Mouse (Mus musculus): Measurements from ENCODE around the gene Fstl4. TPM values are rescaled to one million over a fixed set of nuclear protein-coding genes. Genes with fewer than 3 reads are reported as not detected.

The Fstl4 gene
- polyA plus RNA-seq, 1 experiment from 2014 or later = 0.49 TPM

- no peak for ATAC-seq (ENCODE audit: insufficient number of reproducible peaks, low FRiP score, low TSS enrichment, low read depth)
- Histone ChIP-seq H3K36me3 (ENCODE audit: control insufficient read depth, insufficient read depth, low read length) (no peaks in the 10 kb centered on the region), H3K4me3 (ENCODE audit: low read depth, low read length) (no peak overlapping the region), H3K27me3 (ENCODE audit: control insufficient read depth, insufficient read depth, low read length) (no peaks in the 10 kb centered on the region), H3K4me2 (ENCODE audit: low read depth, severe bottlenecking) (no peak overlapping the region), H3K27ac (replicated peaks; ENCODE audit: low read depth, low read length) (no peak overlapping the region), H3K4me1 (ENCODE audit: control insufficient read depth, insufficient read depth, low read length) (0 out of 2 replicates have a peak, but pooled peaks cover 3% of the 10 kb centered on the region), H3K9me3 (ENCODE audit: control insufficient read depth, low read length) (no peaks in the 10 kb centered on the region), H3K9ac (ENCODE audit: low read length) (no peak overlapping the region)
- no peak for DNase-seq (ENCODE audit: low spot score)
- WGBS = 62% methylated on average over 6 of the region's 6 CpGs
These were observed 178.5 kb downstream of the Fstl4 start for GRCm38 (mm10) chr11:52942967-52943366.

- ATAC-seq (ENCODE audit: insufficient number of reproducible peaks, low FRiP score, low TSS enrichment, low read depth) (no peak), DNase-seq (ENCODE audit: low spot score) (no peak)
- Histone ChIP-seq H3K36me3 (ENCODE audit: control insufficient read depth, insufficient read depth, low read length) (no peaks in the 10 kb centered on the region), H3K9ac (ENCODE audit: low read length) (no peak overlapping the region), H3K4me3 (ENCODE audit: low read depth, low read length) (no peak overlapping the region), H3K9me3 (ENCODE audit: control insufficient read depth, low read length) (no peaks in the 10 kb centered on the region), H3K27ac (replicated peaks; ENCODE audit: low read depth, low read length) (no peak overlapping the region), H3K27me3 (ENCODE audit: control insufficient read depth, insufficient read depth, low read length) (no peaks in the 10 kb centered on the region), H3K4me1 (ENCODE audit: control insufficient read depth, insufficient read depth, low read length) (no peaks in the 10 kb centered on the region), H3K4me2 (ENCODE audit: low read depth, severe bottlenecking) (no peak overlapping the region)
- WGBS = 92% methylated on average over 3 of the region's 3 CpGs
These were observed 190.6 kb downstream of the Fstl4 start for GRCm38 (mm10) chr11:52954995-52955394.

GRCm38 (mm10) chr11:52968809-52969208 is 204.4 kb downstream of the Fstl4 start:
- Histone ChIP-seq H3K4me3 (ENCODE audit: low read depth, low read length) (no peak overlapping the region), H3K4me2 (ENCODE audit: low read depth, severe bottlenecking) (no peak overlapping the region), H3K4me1 (ENCODE audit: control insufficient read depth, insufficient read depth, low read length) (no peaks in the 10 kb centered on the region), H3K9me3 (ENCODE audit: control insufficient read depth, low read length) (no peaks in the 10 kb centered on the region), H3K27me3 (ENCODE audit: control insufficient read depth, insufficient read depth, low read length) (no peaks in the 10 kb centered on the region), H3K36me3 (ENCODE audit: control insufficient read depth, insufficient read depth, low read length) (no peaks in the 10 kb centered on the region), H3K27ac (replicated peaks; ENCODE audit: low read depth, low read length) (no peak overlapping the region), H3K9ac (ENCODE audit: low read length) (no peak overlapping the region)
- DNase-seq (ENCODE audit: low spot score) (no peak), ATAC-seq (ENCODE audit: insufficient number of reproducible peaks, low FRiP score, low TSS enrichment, low read depth) (no peak)
- 59% methylated on average over 9 of the region's 9 CpGs for WGBS

- Histone ChIP-seq H3K9me3 (ENCODE audit: control insufficient read depth, low read length) (no peaks in the 10 kb centered on the region), H3K36me3 (ENCODE audit: control insufficient read depth, insufficient read depth, low read length) (no peaks in the 10 kb centered on the region), H3K27ac (replicated peaks; ENCODE audit: low read depth, low read length) (no peak overlapping the region), H3K4me3 (ENCODE audit: low read depth, low read length) (no peak overlapping the region), H3K4me2 (ENCODE audit: low read depth, severe bottlenecking) (no peak overlapping the region), H3K4me1 (ENCODE audit: control insufficient read depth, insufficient read depth, low read length) (no peaks in the 10 kb centered on the region), H3K27me3 (ENCODE audit: control insufficient read depth, insufficient read depth, low read length) (no peaks in the 10 kb centered on the region), H3K9ac (ENCODE audit: low read length) (no peak overlapping the region)
- DNase-seq (ENCODE audit: low spot score) = no peak
- 81% methylated on average over 6 of the region's 6 CpGs for WGBS
- no peak for ATAC-seq (ENCODE audit: insufficient number of reproducible peaks, low FRiP score, low TSS enrichment, low read depth)
These were observed 206.0 kb downstream of the Fstl4 start for GRCm38 (mm10) chr11:52970396-52970795.

GRCm38 (mm10) chr11:52986986-52987385 is 222.6 kb downstream of the Fstl4 start:
- DNase-seq (ENCODE audit: low spot score) (no peak), ATAC-seq (ENCODE audit: insufficient number of reproducible peaks, low FRiP score, low TSS enrichment, low read depth) (no peak)
- Histone ChIP-seq H3K9me3 (ENCODE audit: control insufficient read depth, low read length) (no peaks in the 10 kb centered on the region), H3K9ac (ENCODE audit: low read length) (no peak overlapping the region), H3K4me2 (ENCODE audit: low read depth, severe bottlenecking) (no peak overlapping the region), H3K27me3 (ENCODE audit: control insufficient read depth, insufficient read depth, low read length) (no peaks in the 10 kb centered on the region), H3K4me3 (ENCODE audit: low read depth, low read length) (no peak overlapping the region), H3K36me3 (ENCODE audit: control insufficient read depth, insufficient read depth, low read length) (no peaks in the 10 kb centered on the region), H3K27ac (replicated peaks; ENCODE audit: low read depth, low read length) (no peak overlapping the region), H3K4me1 (ENCODE audit: control insufficient read depth, insufficient read depth, low read length) (no peaks in the 10 kb centered on the region)
- 86% methylated on average over 8 of the region's 8 CpGs for WGBS

GRCm38 (mm10) chr11:52994688-52995087 is 230.3 kb downstream of the Fstl4 start:
- WGBS = 92% methylated on average over 5 of the region's 5 CpGs
- ATAC-seq (ENCODE audit: insufficient number of reproducible peaks, low FRiP score, low TSS enrichment, low read depth) (no peak), DNase-seq (ENCODE audit: low spot score) (no peak)
- Histone ChIP-seq H3K9me3 (ENCODE audit: control insufficient read depth, low read length) (no peaks in the 10 kb centered on the region; the same call in 1 of the 2 replicates), H3K9ac (ENCODE audit: low read length) (no peak overlapping the region), H3K4me3 (ENCODE audit: low read depth, low read length) (no peak overlapping the region), H3K4me2 (ENCODE audit: low read depth, severe bottlenecking) (no peak overlapping the region), H3K4me1 (ENCODE audit: control insufficient read depth, insufficient read depth, low read length) (peaks cover 3% of the 10 kb centered on the region; the same call in 1 of the 2 replicates), H3K36me3 (ENCODE audit: control insufficient read depth, insufficient read depth, low read length) (no peaks in the 10 kb centered on the region), H3K27ac (replicated peaks; ENCODE audit: low read depth, low read length) (no peak overlapping the region), H3K27me3 (ENCODE audit: control insufficient read depth, insufficient read depth, low read length) (no peaks in the 10 kb centered on the region)

- Histone ChIP-seq H3K4me3 (ENCODE audit: low read depth, low read length) (no peak overlapping the region), H3K27ac (replicated peaks; ENCODE audit: low read depth, low read length) (no peak overlapping the region), H3K4me1 (ENCODE audit: control insufficient read depth, insufficient read depth, low read length) (peaks cover 3% of the 10 kb centered on the region; the same call in 1 of the 2 replicates), H3K36me3 (ENCODE audit: control insufficient read depth, insufficient read depth, low read length) (no peaks in the 10 kb centered on the region), H3K4me2 (ENCODE audit: low read depth, severe bottlenecking) (no peak overlapping the region), H3K9ac (ENCODE audit: low read length) (no peak overlapping the region), H3K9me3 (ENCODE audit: control insufficient read depth, low read length) (no peaks in the 10 kb centered on the region; the same call in 1 of the 2 replicates), H3K27me3 (ENCODE audit: control insufficient read depth, insufficient read depth, low read length) (no peaks in the 10 kb centered on the region)
- no peak for DNase-seq (ENCODE audit: low spot score)
- WGBS = 75% methylated on average over 16 of the region's 16 CpGs
- no peak for ATAC-seq (ENCODE audit: insufficient number of reproducible peaks, low FRiP score, low TSS enrichment, low read depth)
These were observed 232.1 kb downstream of the Fstl4 start for GRCm38 (mm10) chr11:52996434-52997093.

GRCm38 (mm10) chr11:52997421-52997820 is 233.0 kb downstream of the Fstl4 start:
- no peak overlapping the region for H3K4me2 ChIP-seq (ENCODE audit: low read depth, severe bottlenecking)
- no peak for ATAC-seq (ENCODE audit: insufficient number of reproducible peaks, low FRiP score, low TSS enrichment, low read depth)

GRCm38 (mm10) chr11:53000226-53000625 is 235.8 kb downstream of the Fstl4 start:
- Histone ChIP-seq H3K27ac (replicated peaks; ENCODE audit: low read depth, low read length) (no peak overlapping the region), H3K4me1 (ENCODE audit: control insufficient read depth, insufficient read depth, low read length) (peaks cover 3% of the 10 kb centered on the region; the same call in 1 of the 2 replicates), H3K27me3 (ENCODE audit: control insufficient read depth, insufficient read depth, low read length) (no peaks in the 10 kb centered on the region), H3K9ac (ENCODE audit: low read length) (no peak overlapping the region), H3K9me3 (ENCODE audit: control insufficient read depth, low read length) (no peaks in the 10 kb centered on the region; the same call in 1 of the 2 replicates), H3K4me3 (ENCODE audit: low read depth, low read length) (no peak overlapping the region), H3K36me3 (ENCODE audit: control insufficient read depth, insufficient read depth, low read length) (no peaks in the 10 kb centered on the region), H3K4me2 (ENCODE audit: low read depth, severe bottlenecking) (no peak overlapping the region)
- DNase-seq (ENCODE audit: low spot score) = no peak
- 89% methylated on average over 11 of the region's 11 CpGs for WGBS
- ATAC-seq (ENCODE audit: insufficient number of reproducible peaks, low FRiP score, low TSS enrichment, low read depth) = no peak

More at GRCm38 (mm10) chr11:52997421-52997820, 233.0 kb downstream of the Fstl4 start:
- WGBS = 43% methylated on average over 4 of the region's 4 CpGs
- Histone ChIP-seq H3K4me3 (ENCODE audit: low read depth, low read length) (no peak overlapping the region), H3K36me3 (ENCODE audit: control insufficient read depth, insufficient read depth, low read length) (no peaks in the 10 kb centered on the region), H3K27ac (replicated peaks; ENCODE audit: low read depth, low read length) (no peak overlapping the region), H3K4me1 (ENCODE audit: control insufficient read depth, insufficient read depth, low read length) (peaks cover 3% of the 10 kb centered on the region; the same call in 1 of the 2 replicates), H3K9ac (ENCODE audit: low read length) (no peak overlapping the region), H3K9me3 (ENCODE audit: control insufficient read depth, low read length) (no peaks in the 10 kb centered on the region; the same call in 1 of the 2 replicates), H3K27me3 (ENCODE audit: control insufficient read depth, insufficient read depth, low read length) (no peaks in the 10 kb centered on the region)
- no peak for DNase-seq (ENCODE audit: low spot score)

Data from limb, embryonic 11.5 days (tissue).